Mouse (Mus musculus): ENCODE measurements around the gene Kpna4. TPM values are rescaled to one million over a fixed set of nuclear protein-coding genes. Genes with fewer than 3 reads are reported as not detected.
A peak's percentile ranks its signal among the peaks of the same experiment; 100 is the strongest.

Gene Kpna4
- 10 to 100 TPM; 52.9 to 61.2 TPM for total RNA-seq (2021)
- long read RNA-seq, experiment 1, full-length matches to known transcripts, result 34 of 46 reads
- long read RNA-seq, experiment 1, partial matches to known transcripts, result 2 of 46 reads
- long read RNA-seq, experiment 1, other reads (novel, unspliced or antisense), result 10 of 46 reads
- long read RNA-seq, experiment 2, full-length matches to known transcripts, result 16 of 21 reads
- long read RNA-seq, experiment 2, partial matches to known transcripts, result 3 of 21 reads
- long read RNA-seq, experiment 2, other reads (novel, unspliced or antisense), result 2 of 21 reads

DNA sequence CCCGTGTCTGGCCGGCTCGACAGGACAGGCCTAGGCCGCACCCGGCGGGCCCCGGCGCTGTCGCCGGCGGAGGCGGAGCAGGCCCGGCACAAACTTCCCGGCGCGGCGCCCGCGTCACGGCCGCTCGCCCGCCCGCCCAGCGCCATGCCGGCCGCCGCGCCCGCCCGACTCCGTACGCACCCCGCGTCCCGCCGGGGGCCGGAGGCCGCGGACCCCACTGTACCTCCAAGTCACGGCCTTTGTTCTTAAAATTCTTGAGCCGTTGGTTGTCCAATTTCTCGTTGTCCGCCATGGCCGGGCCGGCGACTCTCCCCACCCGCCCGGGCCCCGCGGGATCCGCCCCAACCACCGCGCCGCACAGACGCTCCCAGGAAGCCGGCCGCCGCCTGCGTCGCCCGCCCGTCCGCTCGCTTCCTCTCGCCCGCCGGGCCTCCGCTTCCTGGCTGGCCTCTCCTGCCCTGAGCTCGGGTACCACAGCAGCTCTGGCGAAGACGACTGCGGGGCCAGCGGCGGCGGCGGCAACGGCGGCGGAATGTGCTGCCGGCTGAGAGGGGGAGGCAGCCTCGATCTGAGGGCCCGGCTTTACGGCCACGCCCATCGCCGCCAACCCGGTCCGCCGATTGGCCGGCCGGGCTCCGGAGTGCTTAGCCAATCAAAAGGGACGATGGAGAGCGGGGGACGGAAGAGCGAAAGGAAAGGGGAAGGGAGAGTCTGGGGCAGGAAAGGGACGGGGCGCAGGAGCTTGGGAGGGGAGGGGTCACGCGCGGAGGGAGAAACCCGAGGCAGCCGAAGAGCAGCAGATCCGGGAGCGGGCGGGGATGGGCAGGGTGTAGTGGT is at the start of gene Kpna4:
TSS of gene Kpna4 (minus strand) at position 605 of the 837 bp plus-strand sequence.
- peak; percentile 95 for DNase-seq

DNA sequence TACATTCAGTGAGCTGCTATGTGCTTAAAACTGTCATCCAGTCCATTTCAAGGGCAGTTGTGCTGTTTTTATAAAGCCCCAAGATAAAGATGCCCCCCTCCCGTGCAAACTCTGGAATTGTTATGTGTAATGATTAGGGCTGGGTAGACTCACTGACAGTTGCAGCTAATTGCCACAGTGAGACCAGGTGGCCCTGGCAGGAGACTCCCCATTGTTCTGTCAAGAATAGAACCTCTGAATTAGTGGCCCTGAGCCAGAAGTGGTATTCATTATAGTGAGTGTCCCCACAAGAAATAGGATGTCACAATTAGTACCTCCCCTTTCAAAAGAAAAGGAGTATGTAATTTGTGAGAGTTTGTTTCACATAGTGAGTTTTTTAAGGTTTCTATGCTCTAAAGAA is 48.3 kb upstream of the Kpna4 start:
- no peak for DNase-seq

DNA sequence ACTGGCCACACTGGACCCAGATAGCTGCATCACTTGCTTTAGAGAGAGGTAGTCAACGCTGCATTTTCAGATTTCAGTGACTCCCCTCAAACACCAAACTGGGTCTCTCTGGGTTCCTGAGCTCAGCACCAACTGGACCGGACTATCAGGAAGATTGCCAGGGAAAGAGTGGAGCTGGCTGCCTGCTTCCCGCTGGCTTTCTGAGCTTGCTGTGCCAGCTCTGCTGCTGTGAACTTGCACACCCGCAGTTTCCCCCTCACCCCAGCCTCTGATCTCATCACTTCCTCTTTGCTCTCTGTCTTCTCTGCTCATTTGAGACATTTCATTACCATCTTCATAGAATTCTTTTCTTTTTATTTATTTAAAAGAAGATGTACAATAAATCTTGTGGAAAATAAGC is 44.2 kb upstream of the Kpna4 start:
- no peak for DNase-seq

DNA sequence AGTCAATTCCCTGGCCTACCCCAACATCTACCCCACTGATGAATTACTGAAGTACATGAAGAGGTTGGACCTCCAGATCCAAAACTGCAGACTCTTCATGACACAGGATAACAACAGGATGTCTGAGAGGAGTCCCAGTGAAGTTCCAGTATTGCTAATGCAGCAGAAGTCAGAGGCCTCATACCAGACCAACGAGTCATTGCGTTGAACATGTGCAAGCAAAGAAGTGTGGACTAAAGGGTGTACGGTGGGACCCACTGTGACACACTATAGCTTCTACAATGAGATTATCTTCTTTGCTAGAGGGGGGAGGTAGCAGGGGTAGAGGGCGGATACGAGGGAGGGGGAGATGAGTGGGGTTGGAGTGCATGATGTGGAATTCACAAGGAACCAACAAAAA is 42.9 kb upstream of the Kpna4 start:
- no peak for DNase-seq

DNA sequence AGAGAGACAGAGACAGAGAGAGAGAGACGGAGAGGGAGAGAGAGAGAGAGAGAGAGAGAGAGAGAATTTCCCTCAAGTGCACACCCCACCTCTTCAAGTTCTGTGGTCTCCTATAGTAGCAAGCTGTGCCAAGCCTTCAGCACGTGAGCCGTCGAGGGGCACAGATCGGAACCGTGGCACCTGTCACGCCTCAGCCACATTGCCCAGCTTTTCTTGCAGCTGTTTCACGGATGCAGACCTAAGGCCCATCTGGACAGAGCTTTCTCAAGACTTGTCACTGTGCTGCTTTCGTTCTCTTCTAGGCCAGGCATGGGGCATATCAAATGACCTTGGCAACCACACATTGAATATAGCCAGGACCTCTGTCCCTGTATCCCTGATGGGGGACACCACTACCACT is 41.8 kb upstream of the Kpna4 start:
- DNase-seq, result no peak

DNA sequence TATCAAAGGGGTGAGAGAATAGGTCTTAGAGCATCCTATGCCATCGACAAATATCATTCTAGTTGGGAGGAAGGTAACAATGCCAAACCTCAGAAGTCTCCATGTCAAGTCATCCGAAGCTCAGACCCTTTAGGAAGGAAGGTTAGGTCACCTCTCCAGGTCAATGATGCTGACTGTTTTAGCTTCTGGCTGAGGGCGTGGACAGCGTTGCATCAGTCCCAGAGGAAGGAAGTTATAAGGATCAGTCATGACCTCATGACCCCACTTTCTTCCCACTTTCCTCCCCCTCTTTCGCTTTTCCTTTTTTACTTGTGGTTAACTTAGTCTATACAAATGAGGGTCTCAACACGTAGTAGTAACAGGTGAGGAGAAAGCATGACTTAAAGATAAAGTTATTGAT is 36.1 kb upstream of the Kpna4 start:
- no peak for DNase-seq

DNA sequence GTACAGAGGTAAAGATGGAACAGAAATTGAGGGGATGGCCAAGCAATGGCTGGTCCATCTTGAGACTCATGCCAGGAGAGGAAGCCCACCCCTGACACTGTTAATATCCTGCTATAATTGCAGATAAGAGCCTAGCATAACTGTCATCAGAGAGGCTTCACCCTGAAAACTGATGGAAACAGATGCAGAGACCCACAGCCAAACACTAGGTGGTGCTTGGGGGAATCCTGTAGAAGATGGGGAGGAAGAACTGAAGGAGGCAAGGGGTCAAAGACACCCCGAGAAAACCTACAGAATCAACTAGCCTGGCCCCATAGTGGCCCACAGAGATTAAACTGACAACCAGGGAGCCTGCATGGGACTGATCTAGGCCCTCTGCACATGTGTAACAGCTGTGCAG is 33.5 kb upstream of the Kpna4 start:
- no peak for DNase-seq

DNA sequence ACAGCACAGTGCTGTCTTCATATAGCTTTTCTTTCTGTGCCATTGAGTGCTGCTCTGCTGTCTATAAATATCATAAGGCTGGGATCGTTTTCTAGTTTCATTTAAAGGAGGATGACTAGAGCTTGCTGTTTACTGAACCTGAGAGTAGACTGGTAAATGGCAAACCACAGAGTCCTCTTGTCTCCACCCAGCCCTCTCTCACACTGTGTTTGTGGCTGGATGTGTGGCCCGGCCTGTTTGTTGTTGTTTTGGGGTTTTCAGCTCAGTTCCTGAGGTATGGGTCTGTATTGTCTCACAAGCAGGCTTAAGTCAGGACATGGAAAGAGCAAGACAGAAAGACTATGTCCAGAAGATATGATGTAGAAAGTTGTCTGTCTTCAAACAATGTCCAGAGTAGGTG is 32.6 kb upstream of the Kpna4 start:
- no peak for DNase-seq

DNA sequence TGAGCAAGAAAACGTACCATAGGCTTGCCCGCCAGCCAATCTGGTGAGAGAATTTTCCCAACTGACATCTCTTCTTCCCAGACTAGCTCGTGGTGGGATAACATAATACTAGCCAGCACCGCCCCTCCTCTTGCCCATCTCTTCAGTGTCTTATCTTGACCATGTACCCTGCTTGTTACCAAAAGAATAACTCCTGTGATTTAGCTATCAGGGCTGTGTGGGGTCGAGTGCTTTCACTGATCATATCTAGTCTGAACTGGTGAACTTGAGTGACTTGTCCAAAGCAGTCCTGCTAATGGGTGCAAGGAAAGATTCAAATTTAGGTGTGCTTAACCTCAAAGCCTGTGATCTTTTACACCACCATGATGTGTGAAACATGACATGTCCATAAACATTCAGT is 31.0 kb upstream of the Kpna4 start:
- DNase-seq, result no peak

DNA sequence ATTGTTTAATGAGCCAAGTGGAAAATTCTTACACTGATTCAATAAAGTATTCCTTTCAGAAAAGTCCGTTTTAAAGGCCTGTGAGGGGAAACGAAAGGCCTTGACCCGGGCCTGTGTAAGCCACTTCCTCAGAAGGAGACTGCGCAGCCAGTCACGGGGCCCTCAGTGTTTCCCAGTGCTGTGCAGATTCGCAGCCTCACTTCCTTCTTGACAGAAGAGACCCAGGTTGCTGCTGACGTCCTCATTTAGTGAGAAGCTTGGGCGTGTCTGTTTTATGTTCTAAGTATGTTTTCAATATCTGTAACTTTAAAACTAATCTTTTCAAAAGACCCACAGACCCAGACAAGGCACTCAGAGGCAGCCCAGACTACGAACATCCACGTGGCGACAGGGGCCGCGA is 29.6 kb upstream of the Kpna4 start:
- peak; percentile 13 for DNase-seq

DNA sequence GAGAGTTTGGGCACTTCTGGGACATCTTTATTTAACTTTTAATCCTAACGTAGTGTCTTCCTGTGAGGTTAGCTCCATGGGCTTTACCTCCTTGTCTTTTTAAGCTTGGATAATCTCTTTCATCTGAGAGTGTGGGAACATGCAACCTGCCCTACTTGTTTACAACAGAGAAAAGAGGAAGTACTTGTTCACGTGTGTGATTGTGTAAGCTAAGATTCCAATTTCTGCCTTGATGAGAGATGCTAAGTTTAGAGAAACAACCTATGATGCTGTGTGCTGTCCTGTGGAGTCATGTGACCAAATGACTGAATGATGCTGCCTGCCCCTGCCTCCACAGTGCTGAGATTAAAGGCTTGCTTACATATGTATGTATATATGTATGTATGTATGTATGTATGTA is 27.8 kb upstream of the Kpna4 start:
- no peak for DNase-seq

DNA sequence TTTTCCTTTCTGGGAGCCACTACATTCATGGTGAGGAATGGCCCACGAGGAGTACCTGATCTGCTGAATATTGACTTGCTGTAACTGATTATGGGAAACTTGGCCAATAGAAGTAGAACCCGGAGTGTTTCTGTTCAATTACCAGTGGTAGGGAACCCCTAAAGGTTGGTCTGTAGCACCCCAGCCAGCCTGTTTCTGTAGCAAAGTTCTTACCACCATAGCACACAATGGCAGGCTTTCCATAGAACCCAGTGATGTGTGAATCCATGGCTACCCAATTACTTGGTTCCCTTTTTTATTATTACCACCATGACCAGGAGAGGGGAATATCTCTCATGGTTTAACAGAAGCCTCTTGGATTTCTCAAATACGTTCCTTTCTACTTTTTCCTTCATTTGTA is 24.0 kb upstream of the Kpna4 start:
- DNase-seq, result no peak

DNA sequence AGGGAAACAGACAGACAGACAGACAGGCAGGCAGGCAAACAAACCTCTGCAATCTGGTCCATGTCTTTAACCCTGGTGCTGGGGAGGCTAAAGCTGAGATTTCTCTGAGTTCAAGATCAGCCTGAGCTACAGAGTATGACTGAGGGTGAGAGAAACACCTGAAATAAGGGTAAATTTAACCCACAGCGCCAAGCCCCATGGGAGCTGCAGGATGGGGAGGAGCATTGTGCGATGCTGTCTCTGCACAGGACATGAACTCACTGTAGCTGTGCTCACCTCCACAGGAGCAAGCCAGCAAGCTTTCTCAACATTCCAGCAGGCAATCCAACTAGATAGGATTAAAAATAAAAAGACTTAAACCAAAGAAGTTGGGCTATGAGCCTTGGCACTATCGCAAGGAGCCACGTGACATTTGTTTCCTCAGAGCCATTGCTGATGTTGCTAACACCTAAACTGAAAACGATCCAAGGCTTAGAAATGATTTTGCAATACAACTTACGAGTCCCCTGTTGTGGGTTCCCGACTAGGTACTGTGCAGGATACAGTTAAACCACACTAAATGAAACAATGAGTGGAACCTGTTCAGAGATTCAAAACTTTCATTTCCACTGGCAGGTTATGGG is 15.6 kb upstream of the Kpna4 start:
- DNase-seq, result peak; percentile 40

DNA sequence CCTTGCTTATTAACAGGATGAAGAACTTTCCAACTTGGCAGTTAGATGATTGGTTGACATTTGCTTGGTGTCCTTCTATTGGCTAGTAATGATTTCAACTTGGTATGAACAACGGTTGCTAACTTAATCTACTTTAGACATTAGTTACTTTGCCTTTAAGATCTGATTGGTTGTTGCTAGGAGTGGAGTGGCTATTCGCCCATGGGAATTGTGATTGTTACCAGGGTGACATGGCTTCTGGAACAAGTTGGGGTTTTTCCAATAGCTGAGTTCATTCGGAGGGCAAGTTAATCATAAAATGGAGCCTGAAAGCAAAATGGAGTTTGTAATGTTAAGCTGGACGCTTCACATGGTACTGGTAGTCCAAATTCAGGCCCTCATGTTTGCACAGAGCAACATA is 13.9 kb upstream of the Kpna4 start:
- DNase-seq, result peak; percentile 10

DNA sequence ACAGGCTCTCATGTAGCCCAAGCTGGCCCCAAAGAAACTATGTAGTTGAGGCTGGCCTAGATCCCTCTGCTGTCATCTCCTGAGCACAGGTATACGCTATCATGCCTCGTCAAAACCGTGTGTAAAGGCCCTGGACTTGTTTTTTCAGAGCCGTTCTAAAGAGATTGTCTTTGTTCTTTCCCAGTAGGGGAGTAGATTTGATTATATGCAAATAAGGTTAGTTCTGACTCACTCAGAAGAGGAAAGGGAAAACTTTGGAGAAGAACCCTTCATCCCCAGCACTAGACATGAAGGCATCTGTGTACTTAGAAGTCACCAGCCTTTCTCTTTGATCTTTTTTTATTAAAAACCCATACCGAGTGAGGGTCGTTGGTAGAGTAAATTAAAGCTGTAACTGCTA is 9.1 kb upstream of the Kpna4 start:
- DNase-seq, result no peak

DNA sequence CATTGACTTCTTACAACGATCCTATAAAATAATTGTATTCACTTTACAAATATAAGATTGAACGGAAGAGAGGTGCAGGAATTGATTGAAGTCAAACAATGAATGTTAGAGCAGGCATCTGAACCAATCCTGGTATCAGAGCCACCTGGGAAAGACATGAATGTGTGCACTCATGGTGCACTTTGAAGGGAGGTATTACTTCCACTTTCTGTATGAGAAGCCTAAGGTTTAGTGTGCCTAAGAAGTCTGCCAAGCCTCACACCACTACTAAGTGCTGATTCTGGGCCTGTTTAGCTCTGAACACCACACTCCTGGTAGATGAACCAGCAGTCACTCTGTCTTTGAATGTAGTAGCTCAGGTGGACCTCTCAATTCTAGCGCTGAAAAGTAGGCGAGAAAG is 4.1 kb upstream of the Kpna4 start:
- DNase-seq, result no peak

DNA sequence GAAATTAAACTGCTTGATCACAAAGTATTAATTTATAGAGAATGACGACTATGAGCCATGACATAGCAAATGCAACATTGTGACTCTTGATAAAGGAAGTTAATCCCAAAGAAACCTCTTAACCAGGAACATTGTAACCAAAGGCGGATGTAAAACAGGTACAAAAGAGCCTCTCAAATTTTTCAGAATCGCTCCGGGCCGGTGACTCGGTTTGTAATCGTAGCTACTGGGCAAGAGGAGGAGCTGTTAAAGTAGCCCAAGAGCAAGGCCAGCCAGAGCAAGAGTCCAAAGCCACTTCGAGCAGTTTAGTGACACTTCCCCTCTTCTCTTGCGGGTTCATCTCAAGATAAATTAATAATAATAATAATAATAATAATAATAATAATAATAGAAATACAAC is 780 bp upstream of the Kpna4 start:
- peak; percentile 7 for DNase-seq

DNA sequence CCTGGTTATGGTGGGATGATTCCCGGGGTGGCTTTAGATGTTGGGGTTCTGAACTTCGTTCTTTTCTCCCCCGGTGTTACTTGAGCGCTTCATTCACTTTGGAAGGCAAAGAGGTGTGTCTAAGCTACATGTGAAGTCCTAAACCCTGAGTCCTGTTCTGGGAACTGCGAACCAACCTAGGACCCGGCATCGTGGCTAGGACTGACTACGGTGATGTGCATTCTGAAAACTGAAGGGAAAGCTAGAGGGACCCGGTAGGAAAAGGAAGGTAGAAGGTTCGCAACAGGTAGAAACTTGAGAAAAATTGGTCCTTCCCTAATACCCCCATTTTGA is 399 bp upstream of the Kpna4 start:
- DNase-seq, result no peak

DNA sequence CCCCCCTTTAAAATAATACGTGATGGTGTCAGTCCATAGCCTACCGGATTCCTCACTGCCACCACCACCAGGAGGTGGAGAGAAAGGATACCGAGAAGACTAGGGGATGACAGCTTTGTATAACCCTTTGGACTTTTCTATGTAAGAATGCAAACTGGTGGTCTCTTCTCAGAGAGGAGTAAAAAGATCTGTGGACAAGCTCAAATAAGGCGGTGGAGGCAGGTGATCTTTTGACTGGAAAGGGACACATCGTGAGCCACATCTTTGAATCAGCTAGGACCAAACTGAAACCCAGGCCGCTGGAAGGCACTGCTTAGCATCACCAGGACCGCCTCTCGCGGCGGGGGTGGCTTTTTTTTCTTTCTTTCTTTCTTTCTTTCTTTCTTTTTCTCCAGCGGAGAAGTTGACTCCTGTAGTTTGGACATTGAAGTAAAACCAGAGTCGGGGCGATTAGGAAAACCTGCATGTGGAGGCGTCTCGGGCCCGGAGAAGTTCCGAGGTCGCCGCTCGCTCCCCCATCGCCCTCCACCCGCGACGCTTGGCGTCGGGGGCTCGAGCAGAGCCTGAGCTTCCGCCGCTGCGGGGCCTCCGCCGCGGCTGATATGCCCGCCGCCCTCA is 913 bp downstream of the Kpna4 start:
- DNase-seq, result peak; percentile 45

DNA sequence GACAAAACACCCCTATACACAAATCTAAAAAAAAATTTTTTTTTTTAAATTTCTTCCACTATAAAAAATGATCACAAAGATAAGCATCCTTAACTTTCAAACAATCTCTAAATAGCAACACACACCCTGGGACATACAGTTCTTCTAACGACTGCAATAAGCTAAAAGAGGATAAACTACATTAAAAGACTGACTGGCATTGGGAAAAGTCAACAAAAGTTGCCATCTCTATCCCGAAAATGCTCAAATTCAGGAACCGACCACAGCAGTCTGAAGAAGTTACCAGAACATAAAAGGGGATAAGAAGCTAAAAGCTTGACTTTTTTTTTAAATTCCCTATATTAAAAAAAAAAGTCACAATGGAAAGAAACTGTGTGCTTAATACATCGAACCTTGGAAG is 1.5 kb downstream of the Kpna4 start:
- DNase-seq, result no peak

DNA sequence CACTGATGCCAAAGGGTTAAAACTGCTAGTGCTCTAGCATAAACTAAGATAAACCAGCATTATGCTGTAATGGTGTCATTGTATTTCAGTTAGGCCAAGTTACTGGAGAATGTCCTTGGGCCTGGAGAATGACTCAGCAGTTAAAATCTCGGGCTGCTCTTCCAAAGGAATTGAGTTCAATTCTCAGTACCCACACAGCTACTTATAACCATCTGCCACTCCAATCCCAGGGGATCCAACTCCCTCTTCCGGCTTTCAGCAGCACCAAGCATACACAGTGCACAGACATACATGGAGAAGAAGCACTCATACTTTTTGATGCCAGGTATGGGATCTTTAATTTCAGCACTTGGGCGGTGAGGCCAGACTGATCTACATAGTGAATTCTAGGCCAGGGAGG is 8.1 kb downstream of the Kpna4 start:
- peak; percentile 42 for DNase-seq

DNA sequence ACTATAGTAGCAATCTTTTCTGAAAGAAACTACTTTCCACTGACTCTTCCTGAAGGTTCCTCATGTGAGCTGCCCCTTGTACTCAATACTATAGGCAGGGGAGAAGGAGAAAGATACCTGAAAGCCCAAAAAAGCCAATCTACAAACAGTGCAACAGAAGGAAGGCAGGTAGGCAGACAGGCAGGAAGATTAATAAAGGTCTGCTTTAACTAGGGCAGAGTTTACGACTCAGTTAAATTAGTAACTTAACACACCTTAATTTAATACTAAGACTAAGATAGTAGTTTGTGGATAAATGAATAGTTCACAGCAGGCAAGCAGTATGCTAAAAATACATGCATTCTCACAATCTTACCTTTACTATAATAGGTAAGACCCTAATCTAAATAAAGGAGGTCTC is 12.2 kb downstream of the Kpna4 start:
- DNase-seq, result no peak

DNA sequence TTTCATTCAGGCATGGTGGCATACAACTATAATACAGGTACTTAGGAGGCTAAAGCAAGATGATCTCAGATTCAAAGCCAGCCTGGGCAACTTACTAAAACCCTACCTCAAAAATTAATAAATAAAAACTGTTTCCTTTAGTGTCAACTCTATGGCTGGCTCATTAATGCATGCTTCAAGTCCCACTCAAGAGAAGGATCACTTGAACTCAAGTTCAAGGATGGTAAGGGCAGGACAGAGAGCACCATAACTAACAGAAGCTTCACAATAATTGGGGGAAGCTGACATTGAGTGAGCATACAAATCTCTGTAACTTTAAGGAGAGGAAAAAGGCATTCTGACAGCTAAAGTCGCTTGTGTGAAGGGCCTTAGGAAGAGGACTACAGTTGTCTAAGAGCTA is 13.0 kb downstream of the Kpna4 start:
- no peak for DNase-seq

Data from adrenal gland, postnatal 10 days (tissue).